ENCODE assay signal across 9 mouse cellular contexts in the genomic region with DNA sequence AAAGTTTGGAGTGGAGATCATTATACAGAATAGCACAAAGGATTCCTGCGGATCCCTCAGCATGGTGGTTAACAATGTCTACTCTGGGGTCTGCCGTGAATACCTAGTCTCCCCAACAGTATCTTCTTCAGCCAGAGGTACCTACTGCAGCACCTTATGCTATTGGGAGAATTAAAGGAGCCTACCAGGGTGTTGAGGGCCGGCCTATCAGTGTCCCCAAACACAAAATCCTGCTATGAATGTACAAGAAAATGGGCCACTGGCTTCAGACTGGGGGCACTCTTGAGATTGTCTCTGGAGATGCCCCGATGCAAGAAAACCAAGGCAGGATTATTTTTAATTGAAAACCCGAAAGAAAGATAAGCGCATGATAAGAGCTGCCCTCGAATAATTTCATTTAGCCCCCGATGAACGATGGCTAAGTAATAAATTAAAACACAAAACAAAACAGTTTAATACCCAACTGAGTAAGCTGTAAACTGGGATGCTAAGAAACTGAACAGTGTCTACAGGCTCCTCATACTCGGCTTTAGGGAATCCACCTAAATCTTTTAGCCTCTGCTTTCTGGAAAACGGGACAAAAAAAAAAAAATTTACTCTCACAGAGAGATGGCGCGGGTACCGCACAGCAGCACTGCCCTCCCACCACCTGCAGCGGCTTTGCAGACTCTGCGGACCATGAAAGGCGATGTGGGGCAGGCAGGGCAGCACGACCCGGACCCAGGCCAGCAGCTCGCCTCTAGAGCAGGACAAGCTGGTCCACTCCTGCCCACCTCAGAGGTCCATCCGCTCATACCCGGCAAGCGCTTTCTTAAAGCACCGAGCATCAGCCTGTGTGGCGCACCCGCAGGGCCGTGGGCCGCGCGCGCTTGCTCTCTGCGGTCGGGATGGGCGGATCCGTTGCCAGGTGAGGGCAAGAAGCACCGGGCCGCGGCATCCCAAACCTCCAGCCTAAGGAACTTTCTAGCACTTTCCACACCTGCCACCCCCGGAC. TPM values are rescaled to one million over a fixed set of nuclear protein-coding genes. Genes with fewer than 3 reads are reported as not detected.
A peak's percentile ranks its signal among the peaks of the same experiment; 100 is the strongest.
DNase-seq lines count a peak whose midpoint lies in the region; ATAC-seq and TF ChIP-seq lines count a peak whose summit lies in the region.
"Had no signal": no experiment of that assay in that cellular context is flagged by ENCODE, and none has a peak within 500 bp of the region (broad histone marks: within the 10 kb centered on the region; RNA-seq: fewer than 3 reads in every experiment).

No protein-coding gene starts in this region.

- H3K9me3 ChIP-seq in embryonic facial prominence, embryonic 12.5 days = no peaks in the 10 kb centered on the region
- no peaks in the 10 kb centered on the region for H3K9me3 ChIP-seq in kidney, embryonic 14.5 days (ENCODE audit: control insufficient read depth, low read length)
- H3K9me3 ChIP-seq in neural tube, embryonic 15.5 days (replicated peaks) = no peaks in the 10 kb centered on the region

- no peaks in the 10 kb centered on the region for H3K36me3 ChIP-seq in embryonic facial prominence, embryonic 12.5 days
- H3K36me3 ChIP-seq in kidney, embryonic 14.5 days (ENCODE audit: control insufficient read depth, insufficient read depth, low read length) = no peaks in the 10 kb centered on the region
- no peaks in the 10 kb centered on the region for H3K36me3 ChIP-seq in neural tube, embryonic 15.5 days

- TF ChIP-seq POLR2A in lung, adult 2 months (IDR thresholded peaks at IDR 0.05; ENCODE audit: borderline replicate concordance, extremely low read depth, low read depth, low read length) = no peak

- peak overlapping the region; percentile 94 for H3K4me3 ChIP-seq in embryonic facial prominence, embryonic 12.5 days
- peak overlapping the region; percentile 93 for H3K4me3 ChIP-seq in kidney, embryonic 14.5 days (ENCODE audit: low read length)
- peak overlapping the region; percentile 63 for H3K4me3 ChIP-seq in lung, adult 2 months (replicated peaks; ENCODE audit: extremely low read depth, low read depth, low read length)
- peak overlapping the region; percentile 93 for H3K4me3 ChIP-seq in neural tube, embryonic 15.5 days (replicated peaks)

- H3K27me3 ChIP-seq in embryonic facial prominence, embryonic 12.5 days = no peaks in the 10 kb centered on the region
- no peaks in the 10 kb centered on the region for H3K27me3 ChIP-seq in kidney, embryonic 14.5 days (ENCODE audit: control insufficient read depth, insufficient read depth, low read length)
- no peaks in the 10 kb centered on the region for H3K27me3 ChIP-seq in neural tube, embryonic 15.5 days (replicated peaks)

- 5% methylated on average over 39 of the region's 39 CpGs for WGBS in embryonic facial prominence, embryonic 12.5 days
- WGBS in kidney, embryonic 14.5 days = 7% methylated on average over 39 of the region's 39 CpGs
- 9% methylated on average over 39 of the region's 39 CpGs for WGBS in lung, adult 2 months
- 3% methylated on average over 39 of the region's 39 CpGs for WGBS in neural tube, embryonic 15.5 days

- peak; percentile 49 for ATAC-seq in embryonic facial prominence, embryonic 12.5 days (ENCODE audit: insufficient number of reproducible peaks, insufficient read depth, low FRiP score, low TSS enrichment)
- ATAC-seq in kidney, embryonic 14.5 days (ENCODE audit: low FRiP score, low TSS enrichment) = peak; percentile 58
- peak; percentile 70 for ATAC-seq in neural tube, embryonic 15.5 days (ENCODE audit: low FRiP score)

- no peak for TF ChIP-seq CTCF in lung, adult 2 months (IDR thresholded peaks at IDR 0.05; ENCODE audit: insufficient read depth, low read length)

- peak overlapping the region; percentile 87 for H3K9ac ChIP-seq in embryonic facial prominence, embryonic 12.5 days
- H3K9ac ChIP-seq in kidney, embryonic 14.5 days (ENCODE audit: low read depth, low read length) = peak overlapping the region; percentile 80
- H3K9ac ChIP-seq in neural tube, embryonic 15.5 days (replicated peaks) = peak overlapping the region; percentile 81

- DNase-seq in CD4-positive helper T cell, adult 2 months (ENCODE audit: low read depth, low spot score) = peak; percentile 77
- DNase-seq in adrenal gland, postnatal 10 days = peak; percentile 47
- DNase-seq in heart, adult 9 months (ENCODE audit: low spot score in 2 of 2) = peak; percentile 22 to 40
- DNase-seq in lung, adult 2 months = peak; percentile 48
- DNase-seq in thymus, postnatal 10 days (ENCODE audit: low spot score in 2 of 2) = peak; percentile 47 to 50

- H3K4me1 ChIP-seq in embryonic facial prominence, embryonic 12.5 days = peaks cover 7% of the 10 kb centered on the region; the same call in 1 of the 2 replicates
- peaks cover 8% of the 10 kb centered on the region; the same call in 1 of the 2 replicates for H3K4me1 ChIP-seq in kidney, embryonic 14.5 days (ENCODE audit: control insufficient read depth, insufficient read depth, low read length)
- peaks cover 4% of the 10 kb centered on the region; the same call in 1 of the 2 replicates for H3K4me1 ChIP-seq in lung, adult 2 months (ENCODE audit: control insufficient read depth, insufficient read depth, low read length)
- peaks cover 35% of the 10 kb centered on the region for H3K4me1 ChIP-seq in neural tube, embryonic 15.5 days

- peak overlapping the region; percentile 81 for H3K27ac ChIP-seq in embryonic facial prominence, embryonic 12.5 days
- H3K27ac ChIP-seq in kidney, embryonic 14.5 days (ENCODE audit: low read depth, low read length) = no peak overlapping the region
- peak overlapping the region; percentile 78 for H3K27ac ChIP-seq in neural tube, embryonic 15.5 days (replicated peaks)

- H3K4me2 ChIP-seq in embryonic facial prominence, embryonic 12.5 days (replicated peaks) = peak overlapping the region; percentile 81
- H3K4me2 ChIP-seq in kidney, embryonic 14.5 days (replicated peaks; ENCODE audit: low read depth, low read length) = peak overlapping the region; percentile 78
- peak overlapping the region; percentile 90 for H3K4me2 ChIP-seq in neural tube, embryonic 15.5 days

RNA-seq across cellular contexts. Expression of gene Cdr2, which starts 0.9 kb away (rescaled TPM):
- 10 to 100 TPM; 12.2 to 13.7 TPM for total RNA-seq in adrenal gland, postnatal 10 days (2021)
- polyA plus RNA-seq in embryonic facial prominence, embryonic 12.5 days (2016; fragmentation: Nextera tagmentation; extraction: Ambion mirVana) = 13.8 and 14.3 TPM in 2 replicates
- polyA plus RNA-seq in kidney, embryonic 14.5 days (2014; fragmentation: Nextera tagmentation; extraction: Ambion mirVana) = 10.1 and 13.1 TPM in 2 replicates
- polyA plus RNA-seq in lung, adult 2 months (2012; rRNA removed) = 15.8 and 18.0 TPM in 2 replicates
- polyA plus RNA-seq in neural tube, embryonic 15.5 days (2015; fragmentation: Nextera tagmentation; extraction: Ambion mirVana) = 14.0 and 14.5 TPM in 2 replicates

RNA-seq across cellular contexts. Expression of gene Mfsd13b, which starts 1.1 kb away (rescaled TPM):
- total RNA-seq in adrenal gland, postnatal 10 days (2021) = under 1 TPM in 1 of 2 experiments, not detected in 1; 0.15 TPM
- 0.45 TPM in 1 of 2 replicates, not detected in the other for polyA plus RNA-seq in embryonic facial prominence, embryonic 12.5 days (2016; fragmentation: Nextera tagmentation; extraction: Ambion mirVana)
- not detected in 2 replicates for polyA plus RNA-seq in kidney, embryonic 14.5 days (2014; fragmentation: Nextera tagmentation; extraction: Ambion mirVana)
- 0.16 and 0.19 TPM in 2 replicates for polyA plus RNA-seq in lung, adult 2 months (2012; rRNA removed)
- polyA plus RNA-seq in neural tube, embryonic 15.5 days (2015; fragmentation: Nextera tagmentation; extraction: Ambion mirVana) = 0.22 and 0.28 TPM in 2 replicates
- total RNA-seq: gastrocnemius, adult 8-10 months had no signal

RNA-seq across cellular contexts. Expression of gene Mettl9, which starts 53.0 kb away (rescaled TPM):
- 100 to 1,000 TPM; 102 to 106 TPM for total RNA-seq in adrenal gland, postnatal 10 days (2021)
- 211 and 228 TPM in 2 replicates for polyA plus RNA-seq in embryonic facial prominence, embryonic 12.5 days (2016; fragmentation: Nextera tagmentation; extraction: Ambion mirVana)
- 189 and 203 TPM in 2 replicates for polyA plus RNA-seq in kidney, embryonic 14.5 days (2014; fragmentation: Nextera tagmentation; extraction: Ambion mirVana)
- 17.9 and 24.6 TPM in 2 replicates for polyA plus RNA-seq in lung, adult 2 months (2012; rRNA removed)
- polyA plus RNA-seq in neural tube, embryonic 15.5 days (2015; fragmentation: Nextera tagmentation; extraction: Ambion mirVana) = 169 and 173 TPM in 2 replicates
